Mouse (Mus musculus): ENCODE data around the gene Fbxw7. TPM values are rescaled to one million over a fixed set of nuclear protein-coding genes. Genes with fewer than 3 reads are reported as not detected.

Gene Fbxw7
- total RNA-seq, 1 experiment = 29.7 TPM

DNA sequence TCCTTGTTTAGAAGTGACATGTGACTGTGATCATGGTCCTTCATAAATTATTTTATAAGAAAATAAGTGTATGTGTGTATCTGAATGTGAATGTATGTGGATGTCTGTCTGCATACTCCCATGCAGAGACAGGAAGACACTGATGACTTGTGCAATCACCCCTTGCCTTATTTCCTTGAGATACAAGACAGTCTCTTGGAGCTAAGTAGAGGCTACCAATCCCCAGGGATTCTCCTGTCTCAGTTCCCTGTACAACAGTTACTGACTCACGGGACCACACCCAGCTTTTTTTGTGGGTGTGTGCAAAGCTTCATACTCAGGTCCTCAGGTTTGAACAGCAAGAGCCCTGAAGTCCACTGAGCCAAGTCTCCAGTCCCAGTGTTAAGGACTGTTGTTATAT, 108.2 kb downstream of the Fbxw7 start:
- H3K27ac ChIP-seq (ENCODE audit: insufficient read depth, low read depth, low read length, poor library complexity, severe bottlenecking) = no peak overlapping the region
- H3K9me3 ChIP-seq (ENCODE audit: control insufficient read depth, insufficient read depth, low read depth, low read length) = no peaks in the 10 kb centered on the region
- DNase-seq (ENCODE audit: low read depth, low spot score) = no peak
- peaks cover 0 to 2% of the 10 kb centered on the region in 2 experiments; a peak in 1 of 4 replicates for H3K4me1 ChIP-seq (ENCODE audit: control insufficient read depth in 2 of 2, insufficient read depth in 2 of 2, low read length in 2 of 2, poor library complexity in 1 of 2)
- in situ Hi-C loops (cut with MboI; ENCODE audit: low sequenced_read_pairs in 2 of 2, unreplicated experiment in 2 of 2) = no loop called here
- H3K4me3 ChIP-seq (ENCODE audit: insufficient read depth in 1 of 2, low read depth in 1 of 2, low read length in 2 of 2, poor library complexity in 1 of 2, severe bottlenecking in 1 of 2) = no peak overlapping the region
- TF ChIP-seq ZNF384 (IDR thresholded peaks at IDR 0.05; ENCODE audit: low read depth, low read length) = no peak
- no peak for TF ChIP-seq MAFK (IDR thresholded peaks at IDR 0.05; ENCODE audit: insufficient read depth, low read depth, low read length)
- TF ChIP-seq CHD2 (IDR thresholded peaks at IDR 0.05; ENCODE audit: low read depth, low read length) = no peak
- no peak for TF ChIP-seq HCFC1 (IDR thresholded peaks at IDR 0.05; ENCODE audit: borderline replicate concordance, insufficient read depth, low read length)
- no peak for TF ChIP-seq ZC3H11A (IDR thresholded peaks at IDR 0.05; ENCODE audit: borderline replicate concordance, low read depth, low read length)
- no peaks in the 10 kb centered on the region for H3K36me3 ChIP-seq (ENCODE audit: control insufficient read depth, insufficient read depth, low read length, poor library complexity, severe bottlenecking)
- H3K9ac ChIP-seq (ENCODE audit: insufficient read depth, low read depth, low read length, poor library complexity, severe bottlenecking) = no peak overlapping the region

DNA sequence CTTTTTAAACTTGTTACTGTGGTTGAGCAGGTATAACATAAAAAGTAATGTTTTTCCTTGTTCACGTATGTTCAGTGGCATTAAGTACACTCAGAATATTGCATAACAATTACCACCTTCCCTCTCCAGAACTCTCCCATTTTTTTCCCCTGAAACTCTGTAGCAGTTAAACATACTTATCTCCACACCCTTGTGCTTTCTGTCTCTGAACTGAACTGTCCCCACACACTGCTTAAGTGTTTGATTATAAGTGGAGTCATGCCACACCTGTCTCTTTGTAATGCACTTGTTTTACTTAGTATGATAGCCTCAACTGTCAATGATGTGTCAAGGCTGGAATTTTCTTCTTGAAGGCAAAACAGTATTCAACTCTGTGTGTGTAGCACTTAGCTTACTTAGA, 108.6 kb downstream of the Fbxw7 start:
- peaks cover 0 to 2% of the 10 kb centered on the region in 2 experiments; a peak in 1 of 4 replicates for H3K4me1 ChIP-seq (ENCODE audit: control insufficient read depth in 2 of 2, insufficient read depth in 2 of 2, low read length in 2 of 2, poor library complexity in 1 of 2)
- H3K9ac ChIP-seq (ENCODE audit: insufficient read depth, low read depth, low read length, poor library complexity, severe bottlenecking) = no peak overlapping the region
- in situ Hi-C loops (cut with MboI; ENCODE audit: low sequenced_read_pairs in 2 of 2, unreplicated experiment in 2 of 2) = no loop called here
- no peaks in the 10 kb centered on the region for H3K9me3 ChIP-seq (ENCODE audit: control insufficient read depth, insufficient read depth, low read depth, low read length)
- no peak overlapping the region for H3K27ac ChIP-seq (ENCODE audit: insufficient read depth, low read depth, low read length, poor library complexity, severe bottlenecking)
- H3K4me3 ChIP-seq (ENCODE audit: insufficient read depth in 1 of 2, low read depth in 1 of 2, low read length in 2 of 2, poor library complexity in 1 of 2, severe bottlenecking in 1 of 2) = no peak overlapping the region
- no peak for DNase-seq (ENCODE audit: low read depth, low spot score)
- TF ChIP-seq HCFC1 (IDR thresholded peaks at IDR 0.05; ENCODE audit: borderline replicate concordance, insufficient read depth, low read length) = no peak
- no peak for TF ChIP-seq ZNF384 (IDR thresholded peaks at IDR 0.05; ENCODE audit: low read depth, low read length)
- TF ChIP-seq CHD2 (IDR thresholded peaks at IDR 0.05; ENCODE audit: low read depth, low read length) = no peak
- TF ChIP-seq MAFK (IDR thresholded peaks at IDR 0.05; ENCODE audit: insufficient read depth, low read depth, low read length) = no peak
- no peak for TF ChIP-seq ZC3H11A (IDR thresholded peaks at IDR 0.05; ENCODE audit: borderline replicate concordance, low read depth, low read length)
- H3K36me3 ChIP-seq (ENCODE audit: control insufficient read depth, insufficient read depth, low read length, poor library complexity, severe bottlenecking) = no peaks in the 10 kb centered on the region

DNA sequence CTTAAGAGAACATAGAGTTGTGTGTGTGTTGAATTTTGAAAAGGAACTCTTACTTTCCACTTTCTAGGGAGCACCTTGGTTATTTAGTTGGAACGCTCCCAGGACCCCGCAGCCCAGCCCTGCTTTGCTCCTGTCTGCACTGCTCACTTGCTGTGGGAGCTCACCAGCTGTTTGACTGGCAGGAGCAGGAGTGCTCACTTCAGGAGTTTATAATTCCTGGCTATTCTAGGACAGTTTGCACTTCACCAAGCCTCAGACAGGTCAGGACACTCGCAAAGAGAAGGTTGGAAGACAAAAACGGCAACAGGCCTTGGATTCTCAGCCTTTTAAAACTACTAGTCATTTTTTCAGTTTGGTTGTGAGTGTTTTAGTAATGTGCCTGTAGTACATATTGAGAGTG, 110.2 kb downstream of the Fbxw7 start:
- no peaks in the 10 kb centered on the region for H3K36me3 ChIP-seq (ENCODE audit: control insufficient read depth, insufficient read depth, low read length, poor library complexity, severe bottlenecking)
- TF ChIP-seq HCFC1 (IDR thresholded peaks at IDR 0.05; ENCODE audit: borderline replicate concordance, insufficient read depth, low read length) (no peak), MAFK (IDR thresholded peaks at IDR 0.05; ENCODE audit: insufficient read depth, low read depth, low read length) (no peak), ZC3H11A (IDR thresholded peaks at IDR 0.05; ENCODE audit: borderline replicate concordance, low read depth, low read length) (no peak), CHD2 (IDR thresholded peaks at IDR 0.05; ENCODE audit: low read depth, low read length) (no peak), ZNF384 (IDR thresholded peaks at IDR 0.05; ENCODE audit: low read depth, low read length) (no peak)
- no peak for DNase-seq (ENCODE audit: low read depth, low spot score)
- H3K27ac ChIP-seq (ENCODE audit: insufficient read depth, low read depth, low read length, poor library complexity, severe bottlenecking) = no peak overlapping the region
- in situ Hi-C loops (cut with MboI; ENCODE audit: low sequenced_read_pairs in 2 of 2, unreplicated experiment in 2 of 2) = no loop called here
- H3K4me1 ChIP-seq (ENCODE audit: control insufficient read depth in 2 of 2, insufficient read depth in 2 of 2, low read length in 2 of 2, poor library complexity in 1 of 2) = peaks cover 0 to 2% of the 10 kb centered on the region in 2 experiments; a peak in 1 of 4 replicates
- no peaks in the 10 kb centered on the region for H3K9me3 ChIP-seq (ENCODE audit: control insufficient read depth, insufficient read depth, low read depth, low read length)
- no peak overlapping the region for H3K9ac ChIP-seq (ENCODE audit: insufficient read depth, low read depth, low read length, poor library complexity, severe bottlenecking)
- H3K4me3 ChIP-seq (ENCODE audit: insufficient read depth in 1 of 2, low read depth in 1 of 2, low read length in 2 of 2, poor library complexity in 1 of 2, severe bottlenecking in 1 of 2) = no peak overlapping the region

DNA sequence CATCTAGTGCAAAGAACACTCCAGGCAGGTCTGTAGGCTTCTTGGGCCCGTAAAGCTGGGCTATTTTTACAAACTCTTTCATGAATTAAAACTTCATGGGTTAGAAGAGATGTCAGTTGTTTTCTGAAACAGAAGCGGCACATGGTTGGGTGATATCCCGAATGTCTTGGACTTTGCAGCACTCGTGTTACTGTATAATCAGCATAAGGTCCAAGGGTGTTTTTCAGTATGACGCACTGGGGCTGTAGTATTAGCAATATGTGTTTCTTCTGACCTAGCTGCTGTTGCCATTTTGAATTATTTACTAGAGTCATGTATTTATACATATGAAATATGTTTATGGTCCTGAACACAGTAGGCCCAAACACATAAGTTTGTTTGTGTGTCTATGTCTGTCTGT, 111.1 kb downstream of the Fbxw7 start:
- H3K4me1 ChIP-seq (ENCODE audit: control insufficient read depth in 2 of 2, insufficient read depth in 2 of 2, low read length in 2 of 2, poor library complexity in 1 of 2) = peaks cover 0 to 2% of the 10 kb centered on the region in 2 experiments; a peak in 1 of 4 replicates
- no peak for TF ChIP-seq ZC3H11A (IDR thresholded peaks at IDR 0.05; ENCODE audit: borderline replicate concordance, low read depth, low read length)
- TF ChIP-seq HCFC1 (IDR thresholded peaks at IDR 0.05; ENCODE audit: borderline replicate concordance, insufficient read depth, low read length) = no peak
- TF ChIP-seq CHD2 (IDR thresholded peaks at IDR 0.05; ENCODE audit: low read depth, low read length) = no peak
- no peak for TF ChIP-seq MAFK (IDR thresholded peaks at IDR 0.05; ENCODE audit: insufficient read depth, low read depth, low read length)
- no peak for TF ChIP-seq ZNF384 (IDR thresholded peaks at IDR 0.05; ENCODE audit: low read depth, low read length)
- H3K27ac ChIP-seq (ENCODE audit: insufficient read depth, low read depth, low read length, poor library complexity, severe bottlenecking) = no peak overlapping the region

More for the DNA sequence above, 111.1 kb downstream of the Fbxw7 start:
- H3K4me3 ChIP-seq (ENCODE audit: insufficient read depth in 1 of 2, low read depth in 1 of 2, low read length in 2 of 2, poor library complexity in 1 of 2, severe bottlenecking in 1 of 2) = no peak overlapping the region
- no peak for DNase-seq (ENCODE audit: low read depth, low spot score)
- no peaks in the 10 kb centered on the region for H3K36me3 ChIP-seq (ENCODE audit: control insufficient read depth, insufficient read depth, low read length, poor library complexity, severe bottlenecking)
- H3K9ac ChIP-seq (ENCODE audit: insufficient read depth, low read depth, low read length, poor library complexity, severe bottlenecking) = no peak overlapping the region
- in situ Hi-C loops (cut with MboI; ENCODE audit: low sequenced_read_pairs in 2 of 2, unreplicated experiment in 2 of 2) = no loop called here
- H3K9me3 ChIP-seq (ENCODE audit: control insufficient read depth, insufficient read depth, low read depth, low read length) = no peaks in the 10 kb centered on the region
